Mouse (Mus musculus): ENCODE measurements around the gene Gm5767. TPM values are rescaled to one million over a fixed set of nuclear protein-coding genes. Genes with fewer than 3 reads are reported as not detected.
A peak's percentile ranks its signal among the peaks of the same experiment; 100 is the strongest.

Gm5767 gene
- not detected in 2 replicates for total RNA-seq (2012; rRNA removed)

GRCm38 (mm10) chr16:8680470-8680869, at the start of gene Gm5767:
Gene Gm5767, plus strand, starts transcription at chr16:8680770.
- H3K27ac ChIP-seq (ENCODE audit: insufficient read depth, low read depth, low read length, poor library complexity, severe bottlenecking): no peak within 1 kb of the TSS
- H3K4me1 ChIP-seq (ENCODE audit: control insufficient read depth in 2 of 2, insufficient read depth in 2 of 2, low read length in 2 of 2, poor library complexity in 1 of 2): peaks cover 0 to 2% of the 10 kb centered on the region in 2 experiments; a peak in 1 of 4 replicates
- no peak for DNase-seq (ENCODE audit: low read depth, low spot score)
- TF ChIP-seq HCFC1 (IDR thresholded peaks at IDR 0.05; ENCODE audit: borderline replicate concordance, insufficient read depth, low read length) (no peak), ZC3H11A (IDR thresholded peaks at IDR 0.05; ENCODE audit: borderline replicate concordance, low read depth, low read length) (no peak), MAFK (IDR thresholded peaks at IDR 0.05; ENCODE audit: insufficient read depth, low read depth, low read length) (no peak), CHD2 (IDR thresholded peaks at IDR 0.05; ENCODE audit: low read depth, low read length) (no peak), ZNF384 (IDR thresholded peaks at IDR 0.05; ENCODE audit: low read depth, low read length) (no peak)
- peaks cover 12% of the 10 kb centered on the region; the same call in 1 of the 2 replicates for H3K36me3 ChIP-seq (ENCODE audit: control insufficient read depth, insufficient read depth, low read length, poor library complexity, severe bottlenecking)
- H3K9me3 ChIP-seq (ENCODE audit: control insufficient read depth, insufficient read depth, low read depth, low read length): no peaks in the 10 kb centered on the region
- no peak within 1 kb of the TSS for H3K4me3 ChIP-seq (ENCODE audit: insufficient read depth in 1 of 2, low read depth in 1 of 2, low read length in 2 of 2, poor library complexity in 1 of 2, severe bottlenecking in 1 of 2)
- in situ Hi-C loops (cut with MboI; ENCODE audit: low sequenced_read_pairs in 2 of 2, unreplicated experiment in 2 of 2): no loop called here
- H3K9ac ChIP-seq (ENCODE audit: insufficient read depth, low read depth, low read length, poor library complexity, severe bottlenecking): no peak within 1 kb of the TSS

GRCm38 (mm10) chr16:8631428-8631827, 49.1 kb upstream of the Gm5767 start:
- Histone ChIP-seq H3K27ac (ENCODE audit: insufficient read depth, low read depth, low read length, poor library complexity, severe bottlenecking) (no peak overlapping the region), H3K9ac (ENCODE audit: insufficient read depth, low read depth, low read length, poor library complexity, severe bottlenecking) (no peak overlapping the region), H3K4me1 (ENCODE audit: control insufficient read depth in 2 of 2, insufficient read depth in 2 of 2, low read length in 2 of 2, poor library complexity in 1 of 2) (peaks cover 0 to 7% of the 10 kb centered on the region in 2 experiments; a peak in 1 of 4 replicates), H3K9me3 (ENCODE audit: control insufficient read depth, insufficient read depth, low read depth, low read length) (no peaks in the 10 kb centered on the region), H3K36me3 (ENCODE audit: control insufficient read depth, insufficient read depth, low read length, poor library complexity, severe bottlenecking) (peaks cover 21% of the 10 kb centered on the region; the same call in 1 of the 2 replicates), H3K4me3 (ENCODE audit: insufficient read depth in 1 of 2, low read depth in 1 of 2, low read length in 2 of 2, poor library complexity in 1 of 2, severe bottlenecking in 1 of 2) (no peak overlapping the region)
- no peak for DNase-seq (ENCODE audit: low read depth, low spot score)
- in situ Hi-C loops (cut with MboI; ENCODE audit: low sequenced_read_pairs in 2 of 2, unreplicated experiment in 2 of 2): no loop called here
- no peak for TF ChIP-seq HCFC1 (IDR thresholded peaks at IDR 0.05; ENCODE audit: borderline replicate concordance, insufficient read depth, low read length)
- no peak for TF ChIP-seq CHD2 (IDR thresholded peaks at IDR 0.05; ENCODE audit: low read depth, low read length)
- no peak for TF ChIP-seq ZNF384 (IDR thresholded peaks at IDR 0.05; ENCODE audit: low read depth, low read length)
- no peak for TF ChIP-seq ZC3H11A (IDR thresholded peaks at IDR 0.05; ENCODE audit: borderline replicate concordance, low read depth, low read length)
- TF ChIP-seq MAFK (IDR thresholded peaks at IDR 0.05; ENCODE audit: insufficient read depth, low read depth, low read length): no peak

- no peaks in the 10 kb centered on the region for H3K9me3 ChIP-seq (ENCODE audit: control insufficient read depth, insufficient read depth, low read depth, low read length)
- in situ Hi-C loops (cut with MboI; ENCODE audit: low sequenced_read_pairs in 2 of 2, unreplicated experiment in 2 of 2): no loop called here
- H3K27ac ChIP-seq (ENCODE audit: insufficient read depth, low read depth, low read length, poor library complexity, severe bottlenecking): peak overlapping the region; percentile 63
- H3K9ac ChIP-seq (ENCODE audit: insufficient read depth, low read depth, low read length, poor library complexity, severe bottlenecking): peak overlapping the region; percentile 96
- peaks cover 0 to 9% of the 10 kb centered on the region in 2 experiments; a peak in 1 of 4 replicates for H3K4me1 ChIP-seq (ENCODE audit: control insufficient read depth in 2 of 2, insufficient read depth in 2 of 2, low read length in 2 of 2, poor library complexity in 1 of 2)
- DNase-seq (ENCODE audit: low read depth, low spot score): no peak
- TF ChIP-seq ZC3H11A (IDR thresholded peaks at IDR 0.05; ENCODE audit: borderline replicate concordance, low read depth, low read length) (no peak), ZNF384 (IDR thresholded peaks at IDR 0.05; ENCODE audit: low read depth, low read length) (no peak), CHD2 (IDR thresholded peaks at IDR 0.05; ENCODE audit: low read depth, low read length) (no peak), MAFK (IDR thresholded peaks at IDR 0.05; ENCODE audit: insufficient read depth, low read depth, low read length) (no peak), HCFC1 (IDR thresholded peaks at IDR 0.05; ENCODE audit: borderline replicate concordance, insufficient read depth, low read length) (no peak)
- H3K36me3 ChIP-seq (ENCODE audit: control insufficient read depth, insufficient read depth, low read length, poor library complexity, severe bottlenecking): peaks cover 18% of the 10 kb centered on the region; the same call in 1 of the 2 replicates
- peak overlapping the region; percentile 88 to 92 for H3K4me3 ChIP-seq (ENCODE audit: insufficient read depth in 1 of 2, low read depth in 1 of 2, low read length in 2 of 2, poor library complexity in 1 of 2, severe bottlenecking in 1 of 2)
Observed at GRCm38 (mm10) chr16:8636867-8637216, 43.7 kb upstream of the Gm5767 start.

GRCm38 (mm10) chr16:8637217-8638051, 43.1 kb upstream of the Gm5767 start, which contains the start of the genes Pmm2 and Tmem186:
Gene Pmm2, plus strand, starts transcription at chr16:8637674.
Gene Tmem186, minus strand, starts transcription at chr16:8637712.
- Histone ChIP-seq H3K9ac (ENCODE audit: insufficient read depth, low read depth, low read length, poor library complexity, severe bottlenecking) (peak within 1 kb of the TSS; percentile 96), H3K27ac (ENCODE audit: insufficient read depth, low read depth, low read length, poor library complexity, severe bottlenecking) (peak within 1 kb of the TSS; percentile 63), H3K9me3 (ENCODE audit: control insufficient read depth, insufficient read depth, low read depth, low read length) (no peaks in the 10 kb centered on the region), H3K4me1 (ENCODE audit: control insufficient read depth in 2 of 2, insufficient read depth in 2 of 2, low read length in 2 of 2, poor library complexity in 1 of 2) (peaks cover 0 to 9% of the 10 kb centered on the region in 2 experiments; a peak in 1 of 4 replicates), H3K36me3 (ENCODE audit: control insufficient read depth, insufficient read depth, low read length, poor library complexity, severe bottlenecking) (peaks cover 18% of the 10 kb centered on the region; the same call in 1 of the 2 replicates), H3K4me3 (ENCODE audit: insufficient read depth in 1 of 2, low read depth in 1 of 2, low read length in 2 of 2, poor library complexity in 1 of 2, severe bottlenecking in 1 of 2) (peak within 1 kb of the TSS; percentile 88 to 92)
- peak; percentile 77 for DNase-seq (ENCODE audit: low read depth, low spot score)
- in situ Hi-C loops (cut with MboI; ENCODE audit: low sequenced_read_pairs in 2 of 2, unreplicated experiment in 2 of 2): no loop called here
- TF ChIP-seq ZNF384 (IDR thresholded peaks at IDR 0.05; ENCODE audit: low read depth, low read length) (peak; percentile 98), MAFK (IDR thresholded peaks at IDR 0.05; ENCODE audit: insufficient read depth, low read depth, low read length) (no peak), HCFC1 (IDR thresholded peaks at IDR 0.05; ENCODE audit: borderline replicate concordance, insufficient read depth, low read length) (0 out of 2 replicates have a peak, but pooled peaks have one; percentile 55), CHD2 (IDR thresholded peaks at IDR 0.05; ENCODE audit: low read depth, low read length) (no peak)
